In the genomic region with DNA sequence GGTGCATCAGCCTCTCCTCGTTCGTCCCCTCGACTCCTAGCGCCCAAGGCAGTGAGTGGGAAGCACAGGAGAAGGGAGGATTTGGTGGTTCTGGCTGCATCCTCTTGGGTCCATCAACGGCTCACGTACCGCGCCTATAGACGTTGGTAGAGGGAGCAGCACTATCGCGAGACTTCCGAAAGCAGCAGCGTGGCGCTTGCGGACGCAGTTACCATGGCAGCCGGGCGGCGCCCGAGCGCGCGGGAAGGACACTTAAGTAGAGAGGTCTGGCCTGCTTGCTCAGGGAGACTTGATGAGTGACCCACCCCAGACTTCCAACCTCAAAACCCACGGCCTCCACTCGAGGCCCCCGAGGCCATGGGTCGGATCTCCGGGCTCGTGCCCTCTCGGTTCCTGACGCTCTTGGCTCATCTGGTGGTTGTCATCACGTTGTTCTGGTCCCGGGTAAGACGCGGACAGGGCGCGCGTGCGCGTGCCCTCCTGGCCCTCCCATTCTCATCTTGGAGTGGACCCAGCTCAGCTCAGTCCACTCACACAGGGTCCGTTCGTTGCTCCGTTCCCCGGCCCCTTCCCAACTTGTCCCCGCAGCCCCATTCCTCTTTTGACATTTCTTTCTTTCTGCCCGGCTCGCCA, we compare ENCODE assay signal across 8 mouse cellular contexts. TPM values are rescaled to one million over a fixed set of nuclear protein-coding genes. Genes with fewer than 3 reads are reported as not detected.
DNase-seq lines count a peak whose midpoint lies in the region; ATAC-seq and TF ChIP-seq lines count a peak whose summit lies in the region.

A gene (plus strand): TSS at position 217 of the 633 bp plus-strand sequence.

- WGBS in forebrain, embryonic 14.5 days: under 1% methylated on average over 40 of the region's 47 CpGs
- 1% methylated on average over 47 of the region's 47 CpGs for WGBS in lung, adult 2 months

- H3K9me3 ChIP-seq in ES-Bruce4 (replicated peaks; ENCODE audit: control insufficient read depth, insufficient read depth, low read length, poor library complexity, severe bottlenecking): no peaks in the 10 kb centered on the region
- H3K9me3 ChIP-seq in forebrain, embryonic 14.5 days (replicated peaks; ENCODE audit: control insufficient read depth, low read length): no peaks in the 10 kb centered on the region

- H3K9ac ChIP-seq in ES-Bruce4 (ENCODE audit: low read depth, poor library complexity, severe bottlenecking): peak within 1 kb of the TSS; percentile 67
- H3K9ac ChIP-seq in forebrain, embryonic 14.5 days (ENCODE audit: low read length): peak within 1 kb of the TSS; percentile 80

- no peaks in the 10 kb centered on the region for H3K36me3 ChIP-seq in ES-Bruce4 (ENCODE audit: control insufficient read depth, insufficient read depth, low read length, poor library complexity, severe bottlenecking)
- H3K36me3 ChIP-seq in forebrain, embryonic 14.5 days (ENCODE audit: control insufficient read depth, insufficient read depth, low read length): no peaks in the 10 kb centered on the region

- peak within 1 kb of the TSS; percentile 21; the same call in 1 of the 2 replicates for H3K27ac ChIP-seq in ES-Bruce4 (ENCODE audit: insufficient read depth, low read length)
- peak within 1 kb of the TSS; percentile 75 for H3K27ac ChIP-seq in forebrain, embryonic 14.5 days (ENCODE audit: low read depth, low read length)

- no peak for TF ChIP-seq CTCF in ES-Bruce4 (IDR thresholded peaks at IDR 0.05; ENCODE audit: low read depth, low read length)
- no peak for TF ChIP-seq CTCF in lung, adult 2 months (IDR thresholded peaks at IDR 0.05; ENCODE audit: insufficient read depth, low read length)

- H3K4me1 ChIP-seq in ES-Bruce4 (ENCODE audit: control insufficient read depth, insufficient read depth, low read length): peaks cover 5% of the 10 kb centered on the region
- H3K4me1 ChIP-seq in forebrain, embryonic 14.5 days (ENCODE audit: control insufficient read depth, insufficient read depth, low read length): peaks cover 13% of the 10 kb centered on the region; the same call in 1 of the 2 replicates
- H3K4me1 ChIP-seq in lung, adult 2 months (ENCODE audit: control insufficient read depth, insufficient read depth, low read length): peaks cover 17% of the 10 kb centered on the region

- peak; percentile 97 for TF ChIP-seq POLR2A in ES-Bruce4 (IDR thresholded peaks at IDR 0.05; ENCODE audit: insufficient read depth, low read length)
- TF ChIP-seq POLR2A in lung, adult 2 months (IDR thresholded peaks at IDR 0.05; ENCODE audit: borderline replicate concordance, extremely low read depth, low read depth, low read length): peak; percentile 97; the same call in 1 of the 2 replicates

- H3K27me3 ChIP-seq in ES-Bruce4 (ENCODE audit: control insufficient read depth, insufficient read depth, low read length, poor library complexity, severe bottlenecking): no peaks in the 10 kb centered on the region
- no peaks in the 10 kb centered on the region for H3K27me3 ChIP-seq in forebrain, embryonic 14.5 days (replicated peaks; ENCODE audit: control insufficient read depth, insufficient read depth, low read length)

- peak; percentile 84 for ATAC-seq in cerebellum, adult (ENCODE audit: insufficient number of reproducible peaks, low FRiP score, low TSS enrichment)
- peak; percentile 88 for ATAC-seq in forebrain, embryonic 14.5 days
- ATAC-seq in neutrophil, adult 5-6 weeks (ENCODE audit: extremely low read depth, insufficient number of reproducible peaks, low FRiP score, poor library complexity, severe bottlenecking): peak; percentile 70

- no peak for TF ChIP-seq EP300 in ES-Bruce4 (IDR thresholded peaks at IDR 0.05; ENCODE audit: insufficient read depth, low read depth, low read length)

- intact Hi-C loops in heart, postnatal 14 days (cut with DNase I): loop anchor here (1.0 to 2.0 kb wide), 2 partner anchors 9 to 18 kb away; a partner anchor contains a TSS

- H3K4me3 ChIP-seq in ES-Bruce4 (ENCODE audit: low read depth, low read length): peak within 1 kb of the TSS; percentile 93
- H3K4me3 ChIP-seq in forebrain, embryonic 14.5 days (ENCODE audit: low read depth, low read length): peak within 1 kb of the TSS; percentile 48
- peak within 1 kb of the TSS; percentile 99 for H3K4me3 ChIP-seq in lung, adult 2 months (replicated peaks; ENCODE audit: extremely low read depth, low read depth, low read length)

- H3K4me2 ChIP-seq in forebrain, embryonic 14.5 days (ENCODE audit: low read length): peak within 1 kb of the TSS; percentile 77

- peak; percentile 98 for DNase-seq in forebrain, embryonic 14.5 days (ENCODE audit: low spot score)
- peak; percentile 93 to 94 for DNase-seq in heart, postnatal 14 days
- DNase-seq in layer of hippocampus, adult 18-20 months (ENCODE audit: low spot score in 2 of 2): peak; percentile 90 to 96
- DNase-seq in lung, adult 2 months: peak; percentile 94
- DNase-seq in thymus, adult 18-20 months: peak; percentile 87 to 91

RNA-seq across cellular contexts. Expression of the gene that starts here (rescaled TPM):
- polyA plus RNA-seq in ES-Bruce4 (2011; ENCODE audit: insufficient read depth, insufficient read length, low read depth, missing spikeins): 17.1 and 24.7 TPM in 2 replicates
- 45.2 and 49.6 TPM in 2 replicates for polyA plus RNA-seq in forebrain, embryonic 14.5 days (2014; fragmentation: Nextera tagmentation; extraction: Ambion mirVana)
- 1 to 10 TPM; 5.2 to 5.4 TPM for total RNA-seq in heart, postnatal 14 days (2021)
- total RNA-seq in layer of hippocampus, adult 18-20 months (2021): 10 to 100 TPM; 15.2 to 21.0 TPM
- polyA plus RNA-seq in lung, adult 2 months (2012; rRNA removed): 69.8 and 75.7 TPM in 2 replicates
- total RNA-seq in neutrophil, adult 5-6 weeks (2017): 1.2 and 1.6 TPM in 2 replicates

Comparison
In these comparisons a context has a peak if more than half of its experiments do, and no peak if none do; other contexts are left out.
1. Peak in every context shown above with its lines: DNase-seq, ATAC-seq, H3K4me3 ChIP-seq and H3K27ac ChIP-seq.
2. H3K4me3 ChIP-seq: peak in every context shown above with its lines; median percentile 99 in lung, adult 2 months; 93 in ES-Bruce4; 48 in forebrain, embryonic 14.5 days.